Mouse (Mus musculus) thymus, adult 2 months (tissue): ENCODE results near the gene Gad1.

ENCODE experiments used
- CTCF ChIP-seq: fragments of 200-500 bp; IDR thresholded peaks from 2 replicates; pipeline ENCODE4 v1.5.1; 2012; ENCODE audit warnings: mild to moderate bottlenecking, control low read depth, low read length, moderate library complexity, borderline replicate concordance; ENCODE audit not compliant: control insufficient read depth, poor library complexity, insufficient read depth; ENCODE audit errors: extremely low read depth
- POLR2A ChIP-seq: fragments of 200-500 bp; IDR thresholded peaks from 2 replicates; pipeline ENCODE4 v1.6.1; 2012; ENCODE audit warnings: mild to moderate bottlenecking, low read length, control low read depth, moderate library complexity; ENCODE audit not compliant: control insufficient read depth, poor library complexity, insufficient read depth; ENCODE audit errors: extremely low read depth

- TF ChIP-seq CTCF (no peak), POLR2A (no peak)
Measured at GRCm38 (mm10) chr2:70563721-70564645, 11.1 kb downstream of the Gad1 start.
